Mouse (Mus musculus): Measurements from ENCODE around the gene Cfl1.

Gene Cfl1

DNA sequence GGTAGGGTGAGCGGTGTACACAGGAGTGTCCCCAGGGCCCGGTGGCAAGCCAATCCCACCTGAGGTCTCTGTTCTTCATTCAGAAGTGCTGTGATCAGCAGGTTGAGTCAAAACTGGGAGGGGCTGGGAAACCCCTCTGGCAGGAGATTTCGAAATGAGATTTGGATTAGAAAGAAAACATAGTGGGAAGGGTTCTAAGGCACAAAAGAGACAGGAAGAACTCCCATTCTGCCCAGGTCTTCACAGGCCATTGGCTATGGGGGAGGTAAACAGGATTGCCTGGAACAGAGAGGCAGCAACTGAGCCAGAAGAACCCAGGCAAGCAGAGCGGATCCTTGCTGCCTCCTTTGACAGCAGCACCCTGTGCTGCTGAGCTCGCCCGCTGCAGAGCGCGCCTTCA lies 48.5 kb downstream of the Cfl1 start:
- no peak for DNase-seq

DNA sequence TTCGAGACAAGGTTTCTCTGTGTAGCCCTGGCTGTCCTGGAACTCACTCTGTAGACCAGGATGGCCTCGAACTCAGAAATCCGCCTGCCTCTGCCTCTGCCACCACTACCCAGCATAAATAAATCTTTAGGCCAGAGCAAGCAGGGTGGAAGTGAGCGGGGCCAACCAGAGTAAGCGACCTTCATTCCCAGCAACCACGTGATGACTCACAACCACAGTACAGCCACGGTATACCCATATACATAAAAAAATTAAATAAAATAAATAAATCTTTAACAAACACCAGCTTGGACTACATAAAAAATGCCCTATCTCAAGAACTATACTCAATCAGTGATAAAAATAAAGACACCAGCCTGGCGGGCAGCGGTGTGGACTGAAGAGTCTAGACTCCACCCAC lies 53.1 kb downstream of the Cfl1 start:
- no peak for DNase-seq

DNA sequence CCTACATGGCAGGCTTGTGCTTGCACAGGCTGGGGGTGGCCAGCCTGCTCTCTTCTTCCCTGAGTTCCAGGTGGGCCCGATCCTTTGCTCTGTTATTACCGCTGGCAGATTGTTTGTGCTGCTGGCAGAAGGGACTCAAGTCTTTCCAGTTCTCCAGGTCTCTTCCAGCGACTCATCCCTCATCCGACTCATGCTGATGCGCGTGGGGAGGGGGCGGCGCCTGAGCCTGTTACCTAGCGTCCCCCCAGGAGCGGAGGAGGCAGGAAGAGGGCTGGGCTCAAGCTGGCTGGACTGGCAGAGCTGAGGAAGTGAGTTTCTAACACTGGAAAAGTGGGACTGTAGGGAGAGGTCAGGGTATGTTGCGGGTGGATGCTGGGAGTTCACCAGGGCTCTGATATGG lies 53.8 kb downstream of the Cfl1 start:
- DNase-seq, result no peak
